Mouse (Mus musculus): ENCODE data around the gene Kif24. TPM values are rescaled to one million over a fixed set of nuclear protein-coding genes. Genes with fewer than 3 reads are reported as not detected.

The Kif24 gene
- polyA plus RNA-seq, 1 experiment from 2014 or later: 2.9 TPM

- H3K4me1 ChIP-seq (replicated peaks): peaks cover 14% of the 10 kb centered on the region
- WGBS: 94% methylated on average over 1 of the region's 1 CpGs
- no peak overlapping the region for H3K4me3 ChIP-seq
Measured at GRCm38 (mm10) chr4:41460690-41461089, 4.0 kb downstream of the Kif24 start.

DNA sequence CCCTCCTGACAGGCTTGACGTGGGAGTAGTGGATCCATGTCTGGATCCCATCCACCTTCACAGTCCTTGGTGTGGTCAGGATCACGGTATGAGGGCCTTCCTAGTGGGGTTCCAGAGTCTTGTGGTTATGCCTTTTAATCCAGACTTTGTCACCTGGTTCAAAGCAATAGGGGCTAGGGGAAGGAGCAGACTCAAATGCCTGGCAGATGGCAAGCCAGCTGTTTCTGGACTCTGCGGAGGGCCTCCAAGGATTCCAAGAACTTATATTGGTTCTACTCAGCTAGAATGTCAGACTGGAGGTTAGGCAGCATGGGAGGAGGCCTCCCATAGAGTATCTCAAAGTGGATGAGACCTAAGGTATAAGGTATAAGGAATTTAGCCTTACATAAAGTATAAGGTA is 17.1 kb downstream of the Kif24 start:
- Histone ChIP-seq H3K9ac (no peak overlapping the region), H3K4me3 (no peak overlapping the region), H3K4me2 (no peak overlapping the region), H3K27me3 (no peaks in the 10 kb centered on the region), H3K27ac (replicated peaks) (no peak overlapping the region), H3K9me3 (no peaks in the 10 kb centered on the region), H3K4me1 (replicated peaks) (no peaks in the 10 kb centered on the region), H3K36me3 (no peaks in the 10 kb centered on the region)
- WGBS: 97% methylated on average over 3 of the region's 3 CpGs
- no peak for ATAC-seq (ENCODE audit: low FRiP score, low read depth)

More at GRCm38 (mm10) chr4:41460690-41461089, 4.0 kb downstream of the Kif24 start:
- Histone ChIP-seq H3K9ac (no peak overlapping the region), H3K27me3 (no peaks in the 10 kb centered on the region), H3K9me3 (no peaks in the 10 kb centered on the region), H3K27ac (replicated peaks) (no peak overlapping the region), H3K4me2 (no peak overlapping the region), H3K36me3 (no peaks in the 10 kb centered on the region)
- no peak for ATAC-seq (ENCODE audit: low FRiP score, low read depth)

- 73% methylated on average over 4 of the region's 4 CpGs for WGBS
- Histone ChIP-seq H3K4me1 (replicated peaks) (no peaks in the 10 kb centered on the region), H3K27ac (replicated peaks) (no peak overlapping the region), H3K4me2 (no peak overlapping the region), H3K4me3 (no peak overlapping the region), H3K36me3 (no peaks in the 10 kb centered on the region), H3K9ac (no peak overlapping the region), H3K27me3 (no peaks in the 10 kb centered on the region), H3K9me3 (no peaks in the 10 kb centered on the region)
- ATAC-seq (ENCODE audit: low FRiP score, low read depth): no peak
Measured at GRCm38 (mm10) chr4:41442790-41443302, 21.8 kb downstream of the Kif24 start.

DNA sequence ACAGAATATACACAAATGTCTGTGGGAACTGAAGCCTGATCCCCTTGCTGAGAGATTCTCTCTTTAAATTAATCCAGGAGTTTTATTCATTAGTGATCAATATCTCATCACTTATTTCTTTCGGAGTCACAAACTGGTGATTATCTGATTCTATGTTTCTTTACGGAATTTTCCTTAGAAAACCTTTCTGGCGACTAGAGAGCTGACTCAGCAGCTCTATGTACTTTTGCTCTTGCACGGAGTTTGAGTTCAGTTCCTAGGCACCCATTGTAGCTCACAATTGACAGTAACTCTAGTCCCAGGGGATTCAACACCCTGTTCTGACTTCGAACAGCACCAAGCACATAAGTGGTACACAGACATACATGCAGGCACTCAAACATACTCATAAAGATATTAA is 25.8 kb downstream of the Kif24 start:
- Histone ChIP-seq H3K9ac (no peak overlapping the region), H3K4me3 (no peak overlapping the region), H3K27me3 (no peaks in the 10 kb centered on the region), H3K36me3 (no peaks in the 10 kb centered on the region), H3K27ac (replicated peaks) (no peak overlapping the region), H3K4me2 (no peak overlapping the region), H3K9me3 (no peaks in the 10 kb centered on the region), H3K4me1 (replicated peaks) (no peaks in the 10 kb centered on the region)
- ATAC-seq (ENCODE audit: low FRiP score, low read depth): no peak
- 85% methylated on average over 5 of the region's 5 CpGs for WGBS

GRCm38 (mm10) chr4:41416966-41417365 is 47.7 kb downstream of the Kif24 start:
- Histone ChIP-seq H3K9ac (no peak overlapping the region), H3K36me3 (no peaks in the 10 kb centered on the region), H3K27me3 (no peaks in the 10 kb centered on the region), H3K4me1 (replicated peaks) (no peaks in the 10 kb centered on the region), H3K4me2 (no peak overlapping the region), H3K9me3 (no peaks in the 10 kb centered on the region), H3K4me3 (no peak overlapping the region), H3K27ac (replicated peaks) (no peak overlapping the region)
- ATAC-seq (ENCODE audit: low FRiP score, low read depth): no peak

- H3K4me2 ChIP-seq: no peak overlapping the region
- no peaks in the 10 kb centered on the region for H3K4me1 ChIP-seq (replicated peaks)
- H3K27ac ChIP-seq (replicated peaks): no peak overlapping the region
- H3K27me3 ChIP-seq: no peaks in the 10 kb centered on the region
- H3K4me3 ChIP-seq: no peak overlapping the region
- no peaks in the 10 kb centered on the region for H3K9me3 ChIP-seq
- no peaks in the 10 kb centered on the region for H3K36me3 ChIP-seq
- no peak overlapping the region for H3K9ac ChIP-seq
- WGBS: 80% methylated on average over 1 of the region's 1 CpGs
- ATAC-seq (ENCODE audit: low FRiP score, low read depth): no peak
Measured at GRCm38 (mm10) chr4:41409341-41409740, 55.3 kb downstream of the Kif24 start.

GRCm38 (mm10) chr4:41407353-41407752 is 57.3 kb downstream of the Kif24 start:
- Histone ChIP-seq H3K4me1 (replicated peaks) (no peaks in the 10 kb centered on the region), H3K27ac (replicated peaks) (no peak overlapping the region), H3K9ac (no peak overlapping the region), H3K27me3 (no peaks in the 10 kb centered on the region), H3K4me3 (no peak overlapping the region), H3K9me3 (no peaks in the 10 kb centered on the region), H3K36me3 (no peaks in the 10 kb centered on the region), H3K4me2 (no peak overlapping the region)
- 95% methylated on average over 2 of the region's 2 CpGs for whole genome bisulfite sequencing
- ATAC-seq (ENCODE audit: low FRiP score, low read depth): no peak

- Histone ChIP-seq H3K27me3 (no peaks in the 10 kb centered on the region), H3K36me3 (no peaks in the 10 kb centered on the region), H3K4me2 (no peak overlapping the region), H3K27ac (replicated peaks) (no peak overlapping the region), H3K4me3 (no peak overlapping the region), H3K9me3 (no peaks in the 10 kb centered on the region), H3K9ac (no peak overlapping the region), H3K4me1 (replicated peaks) (no peaks in the 10 kb centered on the region)
- ATAC-seq (ENCODE audit: low FRiP score, low read depth): no peak
- 93% methylated on average over 9 of the region's 9 CpGs for WGBS
Measured at GRCm38 (mm10) chr4:41406597-41406996, 58.1 kb downstream of the Kif24 start.

DNA sequence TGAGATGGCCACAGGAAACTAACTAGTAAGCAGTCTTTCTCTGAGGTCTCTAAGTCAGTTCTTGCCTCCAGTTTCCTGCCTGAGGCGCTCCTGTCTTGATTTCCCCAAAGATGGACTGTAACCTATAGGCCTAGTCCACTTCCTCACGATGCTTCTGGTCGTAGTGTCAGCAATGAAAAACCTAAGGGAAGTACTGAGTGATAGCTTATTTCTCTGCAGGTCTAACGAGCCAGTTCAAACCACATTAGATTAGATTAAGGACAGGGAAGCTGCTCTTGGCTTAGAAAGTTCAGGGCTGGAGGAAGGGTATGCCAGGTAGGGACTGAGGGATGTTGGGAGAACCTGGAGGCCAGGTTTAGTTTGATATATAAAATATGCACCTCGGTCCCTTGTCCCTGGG is 63.1 kb downstream of the Kif24 start:
- H3K9me3 ChIP-seq: no peaks in the 10 kb centered on the region
- no peaks in the 10 kb centered on the region for H3K27me3 ChIP-seq
- no peak overlapping the region for H3K4me3 ChIP-seq
- no peak for ATAC-seq (ENCODE audit: low FRiP score, low read depth)
- no peak overlapping the region for H3K27ac ChIP-seq (replicated peaks)
- H3K9ac ChIP-seq: no peak overlapping the region
- WGBS: 95% methylated on average over 5 of the region's 5 CpGs
- H3K36me3 ChIP-seq: no peaks in the 10 kb centered on the region; the same call in 1 of the 2 replicates
- no peaks in the 10 kb centered on the region for H3K4me1 ChIP-seq (replicated peaks)
- no peak overlapping the region for H3K4me2 ChIP-seq

DNA sequence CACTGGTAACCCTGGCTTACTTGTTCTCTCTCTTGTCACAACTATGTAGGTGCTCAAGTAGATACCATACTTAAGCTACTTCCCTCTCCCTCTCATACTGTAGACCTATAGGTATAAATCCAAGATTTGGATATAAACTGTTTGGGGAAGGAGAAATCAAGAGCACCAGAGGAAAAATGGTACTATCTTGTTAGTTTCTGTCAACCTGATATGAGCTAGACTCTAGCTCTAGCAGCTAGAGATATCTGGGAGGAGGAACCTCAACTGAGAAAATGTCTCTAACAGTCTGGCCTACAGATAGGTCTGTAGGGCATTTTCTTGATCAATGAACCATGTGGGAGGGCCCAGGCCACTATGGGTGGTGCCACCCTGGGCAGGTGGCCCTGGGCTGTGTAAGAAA is 63.5 kb downstream of the Kif24 start:
- ATAC-seq (ENCODE audit: low FRiP score, low read depth): no peak
- no peaks in the 10 kb centered on the region for H3K9me3 ChIP-seq
- H3K4me2 ChIP-seq: no peak overlapping the region
- H3K27ac ChIP-seq (replicated peaks): no peak overlapping the region
- H3K4me3 ChIP-seq: no peak overlapping the region
- no peak overlapping the region for H3K9ac ChIP-seq
- H3K27me3 ChIP-seq: no peaks in the 10 kb centered on the region
- no peaks in the 10 kb centered on the region; the same call in 1 of the 2 replicates for H3K36me3 ChIP-seq
- no peaks in the 10 kb centered on the region for H3K4me1 ChIP-seq (replicated peaks)

DNA sequence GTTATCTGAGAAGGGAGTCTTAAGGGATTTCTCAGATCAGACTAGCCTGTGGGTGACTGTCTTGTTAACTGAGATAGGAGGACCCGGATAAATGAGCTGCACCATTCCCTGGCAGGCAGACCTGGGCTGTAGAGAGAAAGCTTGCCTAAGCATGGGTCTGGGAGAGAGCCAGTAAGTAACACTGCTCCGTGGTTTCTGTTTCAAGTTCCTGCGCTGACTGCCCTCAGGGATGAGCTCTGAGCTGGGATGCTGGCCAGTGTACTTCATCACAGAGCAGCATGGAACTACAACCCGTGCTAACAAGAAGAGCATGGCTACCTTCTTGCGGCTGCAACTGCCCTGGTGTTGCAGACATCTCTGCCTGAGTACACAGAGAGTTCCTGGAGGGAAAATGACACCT is 64.8 kb downstream of the Kif24 start:
- Histone ChIP-seq H3K9me3 (no peaks in the 10 kb centered on the region), H3K27me3 (no peaks in the 10 kb centered on the region), H3K9ac (no peak overlapping the region), H3K4me1 (replicated peaks) (no peaks in the 10 kb centered on the region), H3K4me3 (no peak overlapping the region), H3K4me2 (no peak overlapping the region), H3K27ac (replicated peaks) (no peak overlapping the region), H3K36me3 (no peaks in the 10 kb centered on the region; the same call in 1 of the 2 replicates)
- 82% methylated on average over 5 of the region's 5 CpGs for WGBS
- ATAC-seq (ENCODE audit: low FRiP score, low read depth): no peak

GRCm38 (mm10) chr4:41398353-41398752 is 66.3 kb downstream of the Kif24 start:
- Histone ChIP-seq H3K4me2 (no peak overlapping the region), H3K9me3 (no peaks in the 10 kb centered on the region), H3K4me1 (replicated peaks) (no peaks in the 10 kb centered on the region), H3K27me3 (no peaks in the 10 kb centered on the region), H3K36me3 (no peaks in the 10 kb centered on the region; the same call in 1 of the 2 replicates), H3K9ac (no peak overlapping the region), H3K4me3 (no peak overlapping the region), H3K27ac (replicated peaks) (no peak overlapping the region)
- ATAC-seq (ENCODE audit: low FRiP score, low read depth): no peak
- 83% methylated on average over 6 of the region's 6 CpGs for WGBS

DNA sequence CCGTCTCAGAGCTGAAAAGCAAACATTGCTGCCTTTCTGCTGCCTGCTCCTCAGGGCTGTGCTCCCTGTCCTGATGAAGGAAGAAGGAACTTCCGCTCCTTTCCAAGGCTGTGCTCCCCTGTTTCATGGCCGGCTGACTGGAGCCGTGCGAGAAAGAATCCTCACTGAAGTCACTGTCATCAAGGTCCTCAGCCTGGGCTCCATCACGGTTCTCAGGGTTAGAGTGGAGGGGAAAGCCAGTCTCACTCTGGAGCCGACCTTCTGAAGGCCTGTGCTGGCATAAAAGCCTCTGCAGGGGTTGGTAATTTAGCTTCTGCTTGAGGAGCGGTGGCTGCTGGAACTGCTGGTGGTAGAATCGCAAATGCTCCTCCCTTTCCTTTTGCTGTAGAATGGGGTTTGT is 70.0 kb downstream of the Kif24 start:
- Histone ChIP-seq H3K27me3 (no peaks in the 10 kb centered on the region), H3K36me3 (peaks cover 7% of the 10 kb centered on the region; the same call in 1 of the 2 replicates), H3K4me2 (no peak overlapping the region), H3K9me3 (no peaks in the 10 kb centered on the region), H3K4me1 (replicated peaks) (no peaks in the 10 kb centered on the region), H3K27ac (replicated peaks) (no peak overlapping the region), H3K4me3 (no peak overlapping the region), H3K9ac (no peak overlapping the region)
- no peak for ATAC-seq (ENCODE audit: low FRiP score, low read depth)
- 75% methylated on average over 9 of the region's 9 CpGs for WGBS
